Mouse (Mus musculus): Measurements from ENCODE around the gene Tmem176a. TPM values are rescaled to one million over a fixed set of nuclear protein-coding genes. Genes with fewer than 3 reads are reported as not detected.

Gene Tmem176a
- total and polyA plus RNA-seq, 3 experiments, result 17.0 to 28.1 (median 22.0) TPM

DNA sequence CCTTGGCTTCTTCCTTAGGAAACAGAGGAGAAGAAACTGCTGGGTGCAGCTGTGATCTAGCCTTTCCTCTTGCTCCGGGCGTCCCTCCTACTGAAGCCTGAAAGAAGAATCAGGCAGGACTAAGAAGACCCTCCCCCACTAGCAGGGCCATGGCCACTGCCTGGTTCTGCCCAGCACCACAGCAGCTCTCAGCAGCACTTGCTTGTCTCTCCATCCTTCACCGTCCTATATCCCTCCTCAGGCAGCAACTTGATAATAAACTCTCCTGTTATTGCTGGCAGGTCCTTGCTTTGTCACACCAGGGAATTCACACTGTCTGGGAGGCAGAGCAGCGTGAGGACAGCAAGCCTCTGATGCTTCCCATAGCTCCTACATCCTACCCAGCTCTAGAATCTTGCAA, 4.4 kb downstream of the Tmem176a start:
- WGBS, result 74% methylated on average over 4 of the region's 4 CpGs
- Histone ChIP-seq H3K79me2 (replicated peaks; ENCODE audit: control insufficient read depth, insufficient read depth, low read length) (no peaks in the 10 kb centered on the region), H3K9ac (ENCODE audit: low read depth, low read length) (no peak overlapping the region), H3K4me3 (no peak overlapping the region), H3K4me1 (ENCODE audit: control insufficient read depth, insufficient read depth, low read length) (peaks cover 4% of the 10 kb centered on the region), H3K36me3 (ENCODE audit: control insufficient read depth, insufficient read depth, low read length) (no peaks in the 10 kb centered on the region), H3K27ac (no peak overlapping the region), H3K27me3 (ENCODE audit: control insufficient read depth, insufficient read depth, low read length) (no peaks in the 10 kb centered on the region)
- no peak for TF ChIP-seq EP300 (IDR thresholded peaks at IDR 0.05; ENCODE audit: insufficient read depth, low read depth, low read length)
- no peak for TF ChIP-seq POLR2A (IDR thresholded peaks at IDR 0.05; ENCODE audit: insufficient read depth, low read depth, low read length)
- no peak for TF ChIP-seq CTCF (IDR thresholded peaks at IDR 0.05)
- intact Hi-C loops (cut with DNase I), result no loop called here
- no peak for DNase-seq

DNA sequence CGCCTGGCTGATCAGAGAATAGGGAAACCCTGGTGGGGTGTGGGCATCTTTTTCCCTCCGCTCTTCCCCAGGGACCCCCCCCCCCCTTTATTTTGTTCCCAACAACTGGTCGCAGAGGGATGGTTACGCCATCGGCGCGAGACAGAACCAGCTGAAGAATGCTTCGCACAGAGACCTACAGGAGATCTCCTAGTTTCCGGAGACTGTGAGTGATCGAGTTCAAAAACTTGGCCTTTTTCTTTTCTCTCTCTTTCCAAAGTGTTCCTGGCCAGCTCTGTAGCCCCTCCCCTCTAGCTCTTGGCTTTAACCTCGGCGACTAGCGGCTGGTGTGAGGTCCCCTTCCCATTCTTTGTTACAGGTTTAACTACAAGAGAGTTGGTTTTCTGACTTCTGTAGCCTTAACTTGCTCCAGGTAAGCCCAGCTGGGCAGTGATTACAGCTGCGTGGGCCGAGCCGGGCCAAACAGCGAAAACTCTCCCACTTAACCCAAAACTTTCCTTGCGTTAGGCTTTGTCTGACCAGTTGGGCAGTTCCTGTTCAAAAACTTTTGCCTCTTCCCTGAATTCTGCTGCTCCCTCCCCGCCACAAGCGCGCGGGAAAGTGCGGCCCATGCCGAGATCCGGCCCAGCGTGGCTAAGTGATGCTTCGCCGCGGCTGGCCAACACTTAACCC, 11.2 kb downstream of the Tmem176a start:
- Histone ChIP-seq H3K9ac (ENCODE audit: low read depth, low read length) (no peak overlapping the region; the same call in 1 of the 2 replicates), H3K4me1 (ENCODE audit: control insufficient read depth, insufficient read depth, low read length) (no peaks in the 10 kb centered on the region; the same call in 1 of the 2 replicates), H3K27me3 (ENCODE audit: control insufficient read depth, insufficient read depth, low read length) (no peaks in the 10 kb centered on the region), H3K36me3 (ENCODE audit: control insufficient read depth, insufficient read depth, low read length) (no peaks in the 10 kb centered on the region), H3K79me2 (replicated peaks; ENCODE audit: control insufficient read depth, insufficient read depth, low read length) (no peaks in the 10 kb centered on the region), H3K27ac (peak overlapping the region; percentile 68), H3K4me3 (peak overlapping the region; percentile 44)
- WGBS, result under 1% methylated on average over 29 of the region's 29 CpGs
- peak; percentile 62 to 64 for DNase-seq
- intact Hi-C loops (cut with DNase I), result no loop called here
- no peak for TF ChIP-seq CTCF (IDR thresholded peaks at IDR 0.05)

DNA sequence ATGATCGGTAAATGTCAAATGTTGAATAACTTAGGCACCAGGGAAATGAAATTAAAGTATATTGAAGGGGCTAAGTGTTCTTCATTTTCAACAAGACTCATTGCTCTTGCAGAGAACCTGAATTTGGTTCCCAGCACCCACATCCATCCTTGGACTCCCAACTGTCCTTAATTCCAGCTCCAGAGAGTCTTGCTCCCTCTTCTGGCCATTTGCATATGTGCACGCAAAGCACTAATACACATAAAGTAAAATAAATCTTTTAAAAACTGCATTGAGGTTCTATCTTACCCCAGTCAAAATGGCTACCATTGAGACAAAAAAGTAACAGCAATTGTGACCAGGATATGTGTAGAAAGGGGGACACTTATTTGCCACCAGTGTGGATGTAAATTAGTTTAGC, 13.4 kb downstream of the Tmem176a start:
- intact Hi-C loops (cut with DNase I), result no loop called here
- no peak for TF ChIP-seq EP300 (IDR thresholded peaks at IDR 0.05; ENCODE audit: insufficient read depth, low read depth, low read length)
- no peak for TF ChIP-seq CTCF (IDR thresholded peaks at IDR 0.05)
- TF ChIP-seq POLR2A (IDR thresholded peaks at IDR 0.05; ENCODE audit: insufficient read depth, low read depth, low read length), result no peak
- H3K36me3 ChIP-seq (ENCODE audit: control insufficient read depth, insufficient read depth, low read length), result no peaks in the 10 kb centered on the region
- H3K79me2 ChIP-seq (replicated peaks; ENCODE audit: control insufficient read depth, insufficient read depth, low read length), result no peaks in the 10 kb centered on the region
- 99% methylated on average over 2 of the region's 2 CpGs for WGBS
- H3K4me1 ChIP-seq (ENCODE audit: control insufficient read depth, insufficient read depth, low read length), result peaks cover 2% of the 10 kb centered on the region
- H3K4me3 ChIP-seq, result no peak overlapping the region
- no peaks in the 10 kb centered on the region for H3K27me3 ChIP-seq (ENCODE audit: control insufficient read depth, insufficient read depth, low read length)
- no peak for DNase-seq
- H3K9ac ChIP-seq (ENCODE audit: low read depth, low read length), result no peak overlapping the region
- no peak overlapping the region for H3K27ac ChIP-seq

DNA sequence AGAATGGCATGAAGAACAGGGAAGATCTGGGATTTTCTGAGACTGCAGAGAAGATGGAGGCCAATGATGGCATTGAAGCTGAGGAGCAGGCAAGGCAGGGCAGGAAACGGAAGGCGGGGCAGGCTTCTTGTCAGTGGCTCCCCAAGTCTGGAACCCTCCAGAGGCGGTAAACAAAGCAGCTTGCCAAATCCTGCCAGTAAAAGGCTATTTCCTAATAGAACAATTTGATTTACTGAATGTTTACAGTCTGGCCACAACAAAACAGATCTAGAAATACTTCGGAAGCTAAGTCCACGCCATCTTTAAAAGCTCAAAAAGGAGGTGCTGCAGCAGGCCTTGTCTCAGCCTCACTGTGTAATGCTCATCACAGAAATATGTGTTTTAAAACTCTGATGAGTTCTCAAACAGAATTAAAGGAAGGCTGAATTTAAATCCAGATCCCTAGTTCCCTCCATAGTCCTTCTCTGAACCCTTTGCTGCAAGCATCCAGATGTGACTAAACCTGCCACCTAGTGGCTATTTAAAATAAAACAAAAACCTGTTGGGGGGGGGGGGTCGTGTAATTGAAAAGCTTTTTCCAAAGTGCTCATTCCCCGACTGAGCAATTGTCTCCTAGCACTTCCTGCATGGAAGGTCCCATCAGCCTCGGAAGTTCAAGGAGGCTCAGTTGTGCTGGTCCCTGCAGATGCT, 17.0 kb downstream of the Tmem176a start:
- Histone ChIP-seq H3K27me3 (ENCODE audit: control insufficient read depth, insufficient read depth, low read length) (no peaks in the 10 kb centered on the region), H3K27ac (no peak overlapping the region), H3K79me2 (replicated peaks; ENCODE audit: control insufficient read depth, insufficient read depth, low read length) (no peaks in the 10 kb centered on the region), H3K9ac (ENCODE audit: low read depth, low read length) (no peak overlapping the region), H3K36me3 (ENCODE audit: control insufficient read depth, insufficient read depth, low read length) (no peaks in the 10 kb centered on the region), H3K4me1 (ENCODE audit: control insufficient read depth, insufficient read depth, low read length) (peaks cover 2% of the 10 kb centered on the region; the same call in 1 of the 2 replicates), H3K4me3 (no peak overlapping the region)
- intact Hi-C loops (cut with DNase I), result loop anchor here (1.0 kb wide), 1 partner anchor 39 kb away; no protein-coding TSS in a partner anchor
- no peak for DNase-seq
- WGBS, result 42% methylated on average over 8 of the region's 8 CpGs
- TF ChIP-seq CTCF (IDR thresholded peaks at IDR 0.05) (peak; percentile 58), POLR2A (IDR thresholded peaks at IDR 0.05; ENCODE audit: insufficient read depth, low read depth, low read length) (no peak)

DNA sequence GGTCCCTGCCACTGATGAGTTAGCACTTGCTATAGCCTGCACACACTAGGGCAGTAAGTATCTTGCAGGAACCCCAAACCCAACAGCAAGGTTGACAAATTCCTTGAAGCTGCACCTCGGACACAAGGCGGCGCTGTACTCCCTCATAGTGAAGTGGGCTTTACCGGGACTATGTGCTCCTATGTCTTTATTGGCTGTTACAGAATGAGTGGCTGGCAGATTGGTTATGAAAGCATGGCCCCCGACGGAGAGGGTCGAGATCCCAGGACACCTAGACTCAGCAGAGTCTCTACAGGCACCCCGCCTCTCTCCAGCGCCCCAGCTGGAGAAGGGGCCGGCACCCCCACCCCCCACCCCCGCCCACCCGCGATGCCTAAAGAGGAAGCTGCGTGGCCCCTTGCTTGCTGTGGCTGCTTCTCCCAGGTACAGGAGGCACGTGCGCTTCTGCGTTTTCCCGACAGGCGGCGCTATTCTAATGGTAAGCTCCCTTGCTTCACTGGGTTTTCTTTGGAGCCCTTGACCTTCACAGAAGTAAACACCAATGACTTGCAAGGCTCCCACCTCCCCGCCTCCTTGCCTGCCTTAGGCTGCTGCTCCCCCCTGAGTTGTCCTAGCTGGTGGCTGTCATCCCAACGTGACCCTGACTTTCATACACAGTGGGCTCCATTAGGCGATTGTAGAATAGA, 19.6 kb downstream of the Tmem176a start:
- H3K4me1 ChIP-seq (ENCODE audit: control insufficient read depth, insufficient read depth, low read length), result peaks cover 2% of the 10 kb centered on the region; the same call in 1 of the 2 replicates
- H3K27me3 ChIP-seq (ENCODE audit: control insufficient read depth, insufficient read depth, low read length), result no peaks in the 10 kb centered on the region; the same call in 1 of the 2 replicates
- TF ChIP-seq EP300 (IDR thresholded peaks at IDR 0.05; ENCODE audit: insufficient read depth, low read depth, low read length), result no peak
- peak; percentile 52 for TF ChIP-seq CTCF (IDR thresholded peaks at IDR 0.05)
- no peaks in the 10 kb centered on the region for H3K36me3 ChIP-seq (ENCODE audit: control insufficient read depth, insufficient read depth, low read length)
- no peaks in the 10 kb centered on the region for H3K79me2 ChIP-seq (replicated peaks; ENCODE audit: control insufficient read depth, insufficient read depth, low read length)
- whole genome bisulfite sequencing, result 17% methylated on average over 23 of the region's 23 CpGs
- H3K4me3 ChIP-seq, result no peak overlapping the region
- no peak overlapping the region for H3K9ac ChIP-seq (ENCODE audit: low read depth, low read length)
- peak; percentile 20 to 37 for DNase-seq
- H3K27ac ChIP-seq, result no peak overlapping the region
- intact Hi-C loops (cut with DNase I), result loop anchor here (5.0 kb wide), 1 partner anchor 92 kb away; no protein-coding TSS in a partner anchor

DNA sequence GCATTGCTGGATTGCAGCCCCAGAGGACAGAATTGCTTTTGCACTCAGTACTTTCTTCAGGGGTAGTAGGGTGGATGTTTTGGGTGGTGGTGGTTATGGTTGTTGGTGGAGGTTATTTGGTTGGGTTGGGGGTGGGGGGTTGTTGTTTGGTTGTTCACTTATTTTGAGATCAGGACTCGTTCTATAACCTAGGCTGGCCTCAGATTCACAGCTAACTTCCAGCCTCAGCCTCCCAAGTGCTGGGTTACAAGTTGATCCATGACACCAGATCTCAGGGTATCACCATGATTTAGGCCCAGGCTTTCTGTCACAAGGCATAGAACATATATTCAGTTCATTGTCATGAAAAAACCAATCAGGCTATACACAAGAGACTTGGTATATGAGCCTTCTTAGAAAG, 20.1 kb downstream of the Tmem176a start:
- intact Hi-C loops (cut with DNase I), result loop anchor here (5.0 kb wide), 1 partner anchor 91 kb away; no protein-coding TSS in a partner anchor
- no peak overlapping the region for H3K4me3 ChIP-seq
- no peaks in the 10 kb centered on the region; the same call in 1 of the 2 replicates for H3K27me3 ChIP-seq (ENCODE audit: control insufficient read depth, insufficient read depth, low read length)
- H3K4me1 ChIP-seq (ENCODE audit: control insufficient read depth, insufficient read depth, low read length), result peaks cover 2% of the 10 kb centered on the region; the same call in 1 of the 2 replicates
- no peak for TF ChIP-seq POLR2A (IDR thresholded peaks at IDR 0.05; ENCODE audit: insufficient read depth, low read depth, low read length)
- TF ChIP-seq CTCF (IDR thresholded peaks at IDR 0.05), result no peak
- TF ChIP-seq EP300 (IDR thresholded peaks at IDR 0.05; ENCODE audit: insufficient read depth, low read depth, low read length), result no peak
- no peak overlapping the region for H3K9ac ChIP-seq (ENCODE audit: low read depth, low read length)
- WGBS, result 96% methylated on average over 1 of the region's 1 CpGs
- no peaks in the 10 kb centered on the region for H3K79me2 ChIP-seq (replicated peaks; ENCODE audit: control insufficient read depth, insufficient read depth, low read length)
- H3K36me3 ChIP-seq (ENCODE audit: control insufficient read depth, insufficient read depth, low read length), result no peaks in the 10 kb centered on the region
- no peak for DNase-seq
- no peak overlapping the region for H3K27ac ChIP-seq
